Mouse (Mus musculus) small intestine, adult 2 months (tissue): Measurements from ENCODE around the gene Gm36028.

Experiments used
- CTCF ChIP-seq: fragments of 200-500 bp; IDR thresholded peaks from 2 replicates; pipeline ENCODE4 v1.5.1; 2012; ENCODE audit warnings: low read depth, mild to moderate bottlenecking, control low read depth, inconsistent platforms, low read length, moderate library complexity, mixed read lengths; ENCODE audit not compliant: insufficient replicate concordance, insufficient read length; ENCODE audit errors: extremely low read depth
- POLR2A ChIP-seq: fragments of 200-500 bp; IDR thresholded peaks from 2 replicates; pipeline ENCODE4 v1.6.1; 2012; ENCODE audit warnings: low read depth, mild to moderate bottlenecking, control low read depth, inconsistent platforms, low read length, moderate library complexity

DNA sequence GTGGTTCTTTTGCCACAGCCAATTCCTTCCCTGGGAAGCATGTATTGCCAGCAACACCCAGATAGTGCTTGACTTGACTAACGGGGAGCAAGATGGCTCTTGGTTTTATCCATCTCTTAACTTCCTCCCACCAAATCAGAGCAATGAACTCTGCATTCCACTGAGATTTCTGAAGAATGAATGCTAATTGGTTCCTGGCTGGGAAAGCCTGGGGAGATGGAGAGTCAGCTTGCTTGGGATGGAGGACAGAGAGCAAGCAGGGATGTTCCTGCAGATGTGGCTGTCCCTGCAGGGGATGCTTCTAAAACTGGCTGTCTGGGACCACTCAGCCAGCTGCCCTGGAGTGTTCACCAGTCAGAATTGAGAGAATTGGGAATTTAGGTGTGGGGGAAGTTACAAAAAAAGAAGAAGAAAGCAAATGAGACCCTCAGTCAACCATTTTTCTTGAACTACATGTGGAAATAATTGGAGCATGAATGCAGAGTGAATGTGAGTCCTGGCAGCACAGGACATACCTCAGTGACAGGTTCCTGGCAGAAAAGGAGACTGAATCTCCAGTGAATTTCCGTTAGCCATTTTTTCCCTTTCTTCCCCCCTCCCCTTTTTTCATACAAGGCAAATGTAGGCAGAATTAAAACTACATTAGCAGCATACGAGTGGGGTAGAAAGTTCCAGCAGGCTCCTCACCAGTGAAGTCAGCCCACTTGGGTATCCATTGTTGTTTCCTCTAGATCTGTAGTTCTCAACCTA is 55.0 kb downstream of the Gm36028 start:
- no peak for TF ChIP-seq CTCF
- no peak for TF ChIP-seq POLR2A
